Mouse (Mus musculus) liver, postnatal 0 days (tissue): Measurements from ENCODE around the gene Cda.

Source experiments
- CTCF ChIP-seq: sonication (generic); IDR thresholded peaks from 2 replicates; pipeline ENCODE4 v1.5.1; 2016; ENCODE audit warnings: antibody characterized with exemption, low read depth
- EP300 ChIP-seq: IDR thresholded peaks from 2 replicates; pipeline ENCODE4 v1.6.1; 2016; ENCODE audit warnings: antibody characterized with exemption, low read depth, mild to moderate bottlenecking

GRCm38 (mm10) chr4:138358176-138358575, 9.6 kb downstream of the Cda start:
- TF ChIP-seq CTCF: no peak
- no peak for TF ChIP-seq EP300
